Mouse (Mus musculus) limb, embryonic 10.5 days (tissue): Measurements from ENCODE around the gene Slc52a3. TPM values are rescaled to one million over a fixed set of nuclear protein-coding genes. Genes with fewer than 3 reads are reported as not detected.
A peak's percentile ranks its signal among the peaks of the same experiment; 100 is the strongest.

ENCODE experiments used
- DNase-seq: peaks from one replicate; pipeline ENCODE4 v3.0.0-alpha.2; 2017; ENCODE audit warnings: low spot score
- H3K27ac ChIP-seq: fragments of 300-500 bp; sonication (generic); 2 replicates; pipeline ENCODE4 v1.5.1; 2016; ENCODE audit warnings: mild to moderate bottlenecking
- H3K27me3 ChIP-seq: fragments of 300-500 bp; sonication (generic); 2 replicates; pipeline ENCODE4 v1.6.1; 2016; ENCODE audit warnings: low read depth, mild to moderate bottlenecking; ENCODE audit not compliant: poor library complexity, severe bottlenecking
- H3K36me3 ChIP-seq: fragments of 300-500 bp; sonication (generic); 2 replicates; pipeline ENCODE4 v1.6.1; 2016; ENCODE audit warnings: mild to moderate bottlenecking, moderate library complexity
- H3K4me1 ChIP-seq: fragments of 300-500 bp; sonication (generic); 2 replicates; pipeline ENCODE4 v1.6.1; 2016
- H3K4me3 ChIP-seq: fragments of 300-500 bp; sonication (generic); 2 replicates; pipeline ENCODE4 v1.5.1; 2016; ENCODE audit warnings: mild to moderate bottlenecking, moderate library complexity
- H3K9me3 ChIP-seq: fragments of 300-500 bp; sonication (generic); replicated peaks from 2 replicates; pipeline ENCODE4 v1.6.1; 2016; ENCODE audit warnings: mild to moderate bottlenecking
- WGBS: fragments of 180-500 bp; shearing (Covaris S2); methylation state at CpG from one replicate; pipeline ENCODE4 v1.1.7; 2016; 5-methylcytosine and 5-hydroxymethylcytosine counted together
- polyA plus RNA-seq: library from polyadenylated mRNA; unstranded; fragments of >200 nt; fragmentation: Nextera tagmentation; extraction: Ambion mirVana; gene quantifications from 2 replicates; pipeline ENCODE4 v1.2.1, GENCODE M21; 2016

The Slc52a3 gene
- polyA plus RNA-seq, 1 experiment from 2014 or later = 1.3 TPM

GRCm38 (mm10) chr2:152010661-152011060 lies 14.3 kb downstream of the Slc52a3 start:
- H3K9me3 ChIP-seq = no peaks in the 10 kb centered on the region
- 90% methylated on average over 7 of the region's 7 CpGs for whole genome bisulfite sequencing
- no peak overlapping the region for H3K4me3 ChIP-seq
- DNase-seq = no peak
- H3K27me3 ChIP-seq = 0 out of 2 replicates have a peak, but pooled peaks cover 3% of the 10 kb centered on the region
- H3K4me1 ChIP-seq = peaks cover 8% of the 10 kb centered on the region
- H3K36me3 ChIP-seq = no peaks in the 10 kb centered on the region
- H3K27ac ChIP-seq = no peak overlapping the region

- Histone ChIP-seq H3K4me3 (no peak overlapping the region), H3K36me3 (no peaks in the 10 kb centered on the region), H3K9me3 (no peaks in the 10 kb centered on the region), H3K27me3 (no peaks in the 10 kb centered on the region), H3K4me1 (peaks cover 8% of the 10 kb centered on the region), H3K27ac (no peak overlapping the region)
- WGBS = 50% methylated on average over 2 of the region's 2 CpGs
- no peak for DNase-seq
Measured at GRCm38 (mm10) chr2:152011724-152012123, 15.4 kb downstream of the Slc52a3 start.

- Histone ChIP-seq H3K27me3 (no peaks in the 10 kb centered on the region), H3K36me3 (no peaks in the 10 kb centered on the region), H3K4me3 (no peak overlapping the region), H3K4me1 (peaks cover 8% of the 10 kb centered on the region), H3K27ac (no peak overlapping the region), H3K9me3 (no peaks in the 10 kb centered on the region)
- 75% methylated on average over 4 of the region's 4 CpGs for WGBS
- no peak for DNase-seq
Measured at GRCm38 (mm10) chr2:152012222-152012621, 15.9 kb downstream of the Slc52a3 start.

DNA sequence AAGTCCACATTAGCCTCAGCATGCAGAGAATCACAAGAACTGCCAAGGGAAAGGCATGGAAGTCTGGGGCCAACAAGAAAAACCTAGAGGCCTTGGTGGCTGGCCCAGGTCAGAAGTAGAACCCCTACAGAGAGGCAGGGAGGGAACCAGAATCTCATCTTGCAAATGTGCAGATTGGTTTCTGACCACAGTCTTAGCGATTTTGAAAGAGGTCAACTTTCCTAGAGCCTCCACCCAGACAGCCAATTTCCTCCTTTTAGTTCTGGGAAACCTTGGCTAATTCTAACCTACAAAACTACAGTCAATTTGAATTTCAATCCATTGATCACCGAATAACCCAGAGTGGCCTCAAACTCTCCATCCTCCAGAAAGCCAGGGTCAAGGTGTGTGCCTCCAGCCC lies 16.4 kb downstream of the Slc52a3 start:
- Histone ChIP-seq H3K27ac (no peak overlapping the region), H3K27me3 (no peaks in the 10 kb centered on the region), H3K4me3 (no peak overlapping the region), H3K36me3 (no peaks in the 10 kb centered on the region), H3K9me3 (no peaks in the 10 kb centered on the region), H3K4me1 (peaks cover 8% of the 10 kb centered on the region)
- DNase-seq = no peak
- WGBS = 70% methylated on average over 2 of the region's 2 CpGs

DNA sequence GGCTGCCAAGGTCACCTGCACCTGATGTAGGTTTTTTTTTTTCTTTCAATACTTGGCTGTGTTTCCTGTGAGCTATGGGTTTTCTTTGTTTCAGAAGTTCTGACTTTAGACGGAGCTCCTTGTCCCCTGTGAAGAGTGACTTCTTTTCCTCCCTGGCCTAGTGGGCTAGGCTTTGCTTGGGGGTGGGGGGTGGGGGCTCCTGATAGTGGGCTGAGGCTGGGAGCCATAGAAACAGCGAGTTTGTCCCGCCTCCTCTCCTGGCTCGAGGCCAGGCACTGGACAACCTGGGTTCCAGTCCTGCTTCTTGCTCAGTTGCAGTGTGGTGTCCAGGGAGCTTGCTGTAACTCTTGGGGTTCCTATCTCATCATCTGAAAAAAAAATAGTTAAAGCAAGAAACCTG lies 19.7 kb downstream of the Slc52a3 start:
- Histone ChIP-seq H3K4me1 (peaks cover 8% of the 10 kb centered on the region), H3K27ac (no peak overlapping the region), H3K36me3 (no peaks in the 10 kb centered on the region), H3K27me3 (no peaks in the 10 kb centered on the region), H3K4me3 (no peak overlapping the region), H3K9me3 (no peaks in the 10 kb centered on the region)
- DNase-seq = no peak
- WGBS = 65% methylated on average over 4 of the region's 4 CpGs

GRCm38 (mm10) chr2:152016666-152017065 lies 20.4 kb downstream of the Slc52a3 start:
- DNase-seq = no peak
- no peaks in the 10 kb centered on the region for H3K27me3 ChIP-seq
- H3K27ac ChIP-seq = no peak overlapping the region
- WGBS = 88% methylated on average over 9 of the region's 9 CpGs
- no peaks in the 10 kb centered on the region for H3K9me3 ChIP-seq
- H3K4me1 ChIP-seq = peaks cover 8% of the 10 kb centered on the region
- H3K4me3 ChIP-seq = no peak overlapping the region
- no peaks in the 10 kb centered on the region for H3K36me3 ChIP-seq

- H3K27me3 ChIP-seq = no peaks in the 10 kb centered on the region; the same call in 1 of the 2 replicates
- 29% methylated on average over 6 of the region's 6 CpGs for WGBS
- no peaks in the 10 kb centered on the region for H3K9me3 ChIP-seq
- no peak overlapping the region for H3K27ac ChIP-seq
- peak; percentile 63 for DNase-seq
- H3K4me1 ChIP-seq = peaks cover 3% of the 10 kb centered on the region
- no peak overlapping the region for H3K4me3 ChIP-seq
- no peaks in the 10 kb centered on the region for H3K36me3 ChIP-seq
Measured at GRCm38 (mm10) chr2:152020255-152020654, 23.9 kb downstream of the Slc52a3 start.

- Histone ChIP-seq H3K4me3 (no peak overlapping the region), H3K27me3 (peaks cover 9% of the 10 kb centered on the region; the same call in 1 of the 2 replicates), H3K4me1 (no peaks in the 10 kb centered on the region), H3K9me3 (no peaks in the 10 kb centered on the region), H3K36me3 (no peaks in the 10 kb centered on the region), H3K27ac (no peak overlapping the region)
- no peak for DNase-seq
Measured at GRCm38 (mm10) chr2:152022022-152022421, 25.7 kb downstream of the Slc52a3 start.

DNA sequence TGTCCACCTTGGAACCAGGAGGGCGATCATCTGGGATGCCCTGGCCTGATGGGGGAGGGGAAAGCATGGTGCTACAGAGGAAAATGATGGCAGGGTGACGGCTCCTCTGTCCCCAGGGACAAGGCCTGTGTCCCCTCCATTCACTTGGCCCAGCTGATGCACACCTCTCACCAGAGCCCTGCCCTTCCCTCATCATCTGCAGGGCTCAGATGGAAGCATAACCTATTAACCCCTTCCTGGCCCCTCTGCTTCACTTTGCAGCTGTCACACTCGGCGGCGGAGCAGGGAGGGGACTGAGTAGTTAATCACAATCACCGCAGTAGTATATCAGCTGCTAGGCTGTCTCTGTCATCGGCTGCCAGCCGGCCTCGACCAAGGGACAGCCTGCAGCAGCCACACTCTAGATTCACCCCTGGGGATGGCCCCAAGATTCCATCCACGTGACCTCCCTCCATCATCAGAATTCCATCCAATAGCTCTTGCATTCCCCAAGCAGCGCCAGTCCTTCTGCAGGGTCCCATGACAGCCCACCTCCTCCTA lies 28.6 kb downstream of the Slc52a3 start:
- peaks cover 32% of the 10 kb centered on the region for H3K27me3 ChIP-seq
- H3K4me3 ChIP-seq = no peak overlapping the region
- no peaks in the 10 kb centered on the region for H3K36me3 ChIP-seq
- DNase-seq = no peak
- WGBS = 56% methylated on average over 11 of the region's 11 CpGs
- no peak overlapping the region for H3K27ac ChIP-seq
- H3K9me3 ChIP-seq = no peaks in the 10 kb centered on the region
- H3K4me1 ChIP-seq = peaks cover 5% of the 10 kb centered on the region

DNA sequence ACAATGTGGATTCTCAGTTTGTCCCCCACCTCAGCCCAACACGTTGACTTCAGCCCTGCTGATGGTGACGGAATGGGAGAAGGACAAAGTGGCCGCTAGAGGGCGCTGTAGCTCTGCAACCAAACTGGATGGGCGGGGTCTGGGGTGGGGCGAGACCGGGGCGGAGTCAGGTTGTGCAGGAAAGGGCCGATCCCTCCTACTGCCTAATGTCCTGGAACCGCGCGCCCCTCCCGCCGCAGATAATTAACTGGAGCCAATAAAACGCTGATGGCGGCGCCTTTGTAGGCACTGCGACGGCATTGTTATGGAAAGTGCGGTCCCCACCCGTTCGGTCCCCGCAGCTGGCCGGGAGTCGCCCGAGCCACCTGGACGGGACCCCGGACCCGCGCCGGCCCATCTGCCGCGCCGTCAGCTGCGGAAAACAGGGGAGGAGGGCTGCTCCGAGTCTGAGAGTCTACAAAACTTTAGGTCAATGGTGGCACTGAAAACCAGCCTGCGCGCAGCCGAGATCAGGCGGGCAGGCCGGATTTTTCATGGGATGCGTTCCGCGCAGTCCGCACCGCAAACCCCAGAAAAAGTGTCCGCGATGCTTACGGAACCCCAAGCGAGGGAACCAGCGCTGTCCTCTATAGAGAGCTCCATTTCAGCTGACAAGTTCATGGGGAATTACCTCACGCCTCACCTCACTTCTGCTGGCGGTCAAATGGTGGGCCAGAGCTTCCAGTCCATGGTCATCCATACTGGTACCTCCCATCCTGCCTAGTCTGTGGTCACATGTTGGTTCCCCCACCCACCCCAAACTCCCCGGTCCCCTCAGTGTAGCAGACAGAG lies 33.2 kb downstream of the Slc52a3 start:
- peak overlapping the region; percentile 76 for H3K27ac ChIP-seq
- no peaks in the 10 kb centered on the region for H3K9me3 ChIP-seq
- H3K4me1 ChIP-seq = peaks cover 5% of the 10 kb centered on the region
- H3K4me3 ChIP-seq = peak overlapping the region; percentile 70
- H3K27me3 ChIP-seq = peaks cover 70% of the 10 kb centered on the region
- DNase-seq = peak; percentile 100
- no peaks in the 10 kb centered on the region for H3K36me3 ChIP-seq
- WGBS = under 1% methylated on average over 54 of the region's 54 CpGs

GRCm38 (mm10) chr2:152030986-152031385 lies 34.7 kb downstream of the Slc52a3 start:
- Histone ChIP-seq H3K27me3 (peaks cover 73% of the 10 kb centered on the region), H3K36me3 (no peaks in the 10 kb centered on the region), H3K27ac (no peak overlapping the region), H3K4me3 (no peak overlapping the region), H3K4me1 (peaks cover 5% of the 10 kb centered on the region), H3K9me3 (no peaks in the 10 kb centered on the region)
- DNase-seq = no peak
- WGBS = 79% methylated on average over 5 of the region's 5 CpGs

GRCm38 (mm10) chr2:152040101-152040500 lies 43.8 kb downstream of the Slc52a3 start:
- H3K9me3 ChIP-seq = no peaks in the 10 kb centered on the region
- H3K4me3 ChIP-seq = no peak overlapping the region
- no peak for DNase-seq
- no peaks in the 10 kb centered on the region for H3K36me3 ChIP-seq
- peaks cover 31% of the 10 kb centered on the region for H3K27me3 ChIP-seq
- H3K27ac ChIP-seq = no peak overlapping the region
- H3K4me1 ChIP-seq = no peaks in the 10 kb centered on the region

DNA sequence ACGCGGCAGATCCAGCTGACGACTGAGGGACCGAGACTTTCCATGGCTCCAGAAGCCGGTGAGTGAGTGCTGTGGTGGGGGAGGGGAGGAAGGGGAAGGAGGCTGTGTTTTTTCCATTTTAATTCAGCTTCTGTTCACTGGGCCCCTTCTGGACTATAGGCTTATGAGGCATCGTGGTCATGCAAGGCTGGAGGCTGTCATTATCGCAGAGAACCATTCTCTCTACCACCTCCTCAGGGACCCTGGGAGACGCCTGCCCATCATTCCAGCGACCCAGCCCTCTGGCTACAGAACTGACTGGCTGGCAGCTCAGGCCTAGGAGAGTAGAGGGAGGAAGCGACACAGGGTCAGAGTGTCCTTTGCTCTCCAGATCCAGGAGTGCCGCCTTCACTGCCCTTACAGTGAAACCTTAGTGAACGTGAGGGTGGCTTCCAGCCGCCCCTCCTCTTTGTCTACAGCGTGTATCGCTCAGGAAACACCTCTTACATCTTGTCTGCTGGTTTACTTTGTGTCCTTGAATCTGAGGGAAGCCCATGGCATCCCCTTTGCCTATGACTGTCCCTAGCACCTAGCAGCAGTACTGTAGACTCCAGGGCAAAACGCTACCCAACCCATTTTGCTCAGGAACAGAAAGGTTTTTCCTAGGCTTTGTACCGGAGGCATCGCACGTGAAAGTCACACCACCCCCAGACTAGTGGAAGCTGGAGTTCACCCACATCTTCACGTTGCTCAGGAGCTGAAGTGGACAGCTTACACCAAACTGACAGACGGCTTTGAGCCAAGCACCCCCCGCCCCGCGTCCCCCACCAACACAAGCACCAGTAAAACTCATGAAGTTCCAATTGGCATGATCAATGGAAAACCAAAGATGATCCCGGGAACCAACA lies 51.0 kb downstream of the Slc52a3 start:
- peaks cover 37% of the 10 kb centered on the region for H3K4me1 ChIP-seq
- peaks cover 84% of the 10 kb centered on the region for H3K27me3 ChIP-seq
- no peaks in the 10 kb centered on the region for H3K36me3 ChIP-seq
- H3K9me3 ChIP-seq = no peaks in the 10 kb centered on the region
- 2% methylated on average over 25 of the region's 25 CpGs for WGBS
- no peak overlapping the region for H3K27ac ChIP-seq
- H3K4me3 ChIP-seq = no peak overlapping the region; the same call in 1 of the 2 replicates
- peak; percentile 46 for DNase-seq
